Mouse (Mus musculus) adipocyte (in vitro differentiated cells): ENCODE results near the gene Brinp1.

Experiments
- DNase-seq: peaks from one replicate; pipeline ENCODE4 v3.0.0-alpha.2; 2016; ENCODE audit warnings: low spot score

Brinp1 gene

GRCm38 (mm10) chr4:68954322-68954901 lies at the start of gene Brinp1:
TSS of gene Brinp1 (minus strand) at chr4:68954397.
- no peak for DNase-seq

- no peak for DNase-seq
These were observed 3.1 kb upstream of the Brinp1 start for GRCm38 (mm10) chr4:68957265-68957664.

DNA sequence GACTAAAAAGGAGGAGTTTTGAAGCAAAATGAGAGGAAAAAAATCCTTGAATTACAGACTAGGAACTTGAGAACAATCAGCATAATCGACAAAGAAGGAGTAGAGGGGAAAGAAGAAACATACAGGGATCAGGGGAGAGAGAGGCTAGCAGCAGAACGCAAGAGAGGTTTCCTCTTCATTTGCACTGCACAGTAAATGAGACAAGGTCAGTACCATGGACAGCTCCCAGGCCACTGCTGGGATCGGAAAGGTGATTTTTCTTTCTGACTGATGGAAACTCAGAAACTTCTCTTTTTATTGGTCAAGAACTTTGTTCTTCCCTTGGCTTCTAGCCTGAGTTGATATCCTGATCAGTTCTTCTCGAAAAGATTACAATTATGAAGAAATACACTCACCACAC lies 1.4 kb upstream of the Brinp1 start:
- DNase-seq, result peak; percentile 22

GRCm38 (mm10) chr4:68953667-68954321 lies 403 bp downstream of the Brinp1 start:
- no peak for DNase-seq

GRCm38 (mm10) chr4:68953131-68953551 lies 1.1 kb downstream of the Brinp1 start:
- no peak for DNase-seq

- no peak for DNase-seq
These were observed 3.6 kb downstream of the Brinp1 start for GRCm38 (mm10) chr4:68950556-68950955.

DNA sequence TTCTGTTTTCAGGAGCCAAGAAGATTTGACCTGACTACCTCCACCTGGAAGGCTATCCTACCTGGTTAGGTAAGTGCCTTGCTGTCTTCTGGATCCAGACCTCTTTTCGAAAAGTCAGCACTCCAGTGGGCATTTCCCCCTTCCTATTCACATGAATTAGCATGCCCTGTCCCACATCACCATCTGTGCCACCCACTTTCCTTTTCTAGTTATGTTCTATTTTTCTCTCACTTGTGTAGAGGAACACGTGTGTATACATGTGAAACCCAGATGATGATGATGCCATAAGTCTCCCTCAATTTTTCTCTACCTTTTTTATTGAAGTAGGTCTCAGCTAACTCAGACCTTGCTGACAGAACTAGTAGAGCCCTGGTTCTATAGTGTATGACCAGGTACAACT lies 11.3 kb downstream of the Brinp1 start:
- DNase-seq, result no peak

DNA sequence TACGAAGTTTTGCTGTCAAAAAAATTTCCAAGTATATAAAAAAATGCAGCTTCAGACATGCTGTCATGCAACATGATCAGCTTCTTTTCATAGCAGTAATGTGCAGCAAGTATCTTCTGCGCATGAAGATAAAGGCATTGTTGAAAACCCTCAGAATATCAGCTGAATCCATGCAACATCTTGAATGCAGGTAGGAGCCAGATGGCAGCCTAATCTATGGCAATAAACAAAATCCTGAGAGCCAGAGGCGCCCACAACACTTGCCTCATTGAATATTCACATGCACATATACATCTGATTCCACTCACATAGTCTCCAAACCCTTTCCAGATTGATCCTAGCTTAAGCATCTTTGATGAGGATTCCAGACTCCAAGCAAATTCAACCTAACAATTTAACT lies 24.2 kb downstream of the Brinp1 start:
- DNase-seq, result no peak

GRCm38 (mm10) chr4:68926091-68926490 lies 28.1 kb downstream of the Brinp1 start:
- no peak for DNase-seq

DNA sequence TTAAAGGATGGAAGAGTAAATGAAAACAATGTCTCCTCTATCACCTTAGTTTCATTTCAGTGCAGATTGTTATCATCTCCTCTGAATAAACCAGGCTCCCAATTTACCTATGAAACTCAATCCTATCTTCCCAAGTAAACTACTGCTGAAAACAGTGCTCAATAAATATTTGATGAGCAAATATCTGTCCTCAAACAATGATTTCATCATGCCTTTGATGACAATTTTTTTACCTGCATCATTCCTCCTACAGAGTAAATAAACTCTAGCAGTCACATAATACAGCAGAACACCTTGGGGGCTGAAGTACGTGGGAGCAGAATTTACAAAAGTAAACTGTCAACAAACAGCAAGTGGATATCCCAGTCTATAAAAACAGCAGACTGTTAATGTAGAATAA lies 31.3 kb downstream of the Brinp1 start:
- DNase-seq, result no peak

DNA sequence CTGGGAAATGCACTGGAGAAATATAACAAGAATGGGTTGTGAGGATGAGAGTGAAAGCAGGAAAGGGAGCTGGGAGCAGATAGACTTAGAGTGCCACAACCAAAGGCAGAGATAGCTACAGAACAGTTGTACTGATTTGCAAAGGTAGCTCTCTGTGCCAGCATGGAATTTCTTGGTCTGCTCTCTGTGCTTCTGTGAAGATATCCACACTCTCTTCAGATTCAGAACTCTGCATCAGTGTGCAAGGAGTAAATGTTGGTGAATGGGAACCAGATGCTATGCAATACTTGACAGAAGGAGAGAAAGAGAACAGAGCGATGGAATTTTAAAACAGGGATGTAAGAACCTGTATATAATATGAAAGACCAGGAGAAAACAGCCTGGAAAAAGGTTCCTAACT lies 31.7 kb downstream of the Brinp1 start:
- DNase-seq, result no peak

GRCm38 (mm10) chr4:68920127-68920526 lies 34.1 kb downstream of the Brinp1 start:
- DNase-seq, result no peak

DNA sequence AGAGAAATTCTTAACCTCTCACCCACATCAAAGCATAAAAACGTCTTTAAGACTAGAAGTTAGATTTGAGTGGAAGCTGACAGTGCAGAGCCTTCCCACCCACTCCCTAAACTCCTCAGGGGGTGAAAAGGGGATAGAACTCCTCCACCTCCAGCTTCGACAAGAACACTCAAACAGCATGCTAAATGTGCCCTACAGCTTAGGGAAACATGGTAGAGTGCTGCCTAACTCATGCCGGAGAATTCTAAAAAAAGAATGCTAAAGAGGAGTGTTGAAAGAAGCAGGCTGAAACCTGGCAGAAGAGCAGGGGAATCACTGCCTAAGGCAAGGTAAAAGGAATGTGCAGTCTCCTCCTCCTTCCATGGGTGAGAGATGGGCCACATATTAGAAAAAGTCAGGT lies 43.3 kb downstream of the Brinp1 start:
- DNase-seq, result no peak

GRCm38 (mm10) chr4:68906417-68907210 lies 47.6 kb downstream of the Brinp1 start:
- no peak for DNase-seq

GRCm38 (mm10) chr4:68890526-68890925 lies 63.7 kb downstream of the Brinp1 start:
- no peak for DNase-seq

- DNase-seq, result no peak
These were observed 67.9 kb downstream of the Brinp1 start for GRCm38 (mm10) chr4:68886276-68886675.

DNA sequence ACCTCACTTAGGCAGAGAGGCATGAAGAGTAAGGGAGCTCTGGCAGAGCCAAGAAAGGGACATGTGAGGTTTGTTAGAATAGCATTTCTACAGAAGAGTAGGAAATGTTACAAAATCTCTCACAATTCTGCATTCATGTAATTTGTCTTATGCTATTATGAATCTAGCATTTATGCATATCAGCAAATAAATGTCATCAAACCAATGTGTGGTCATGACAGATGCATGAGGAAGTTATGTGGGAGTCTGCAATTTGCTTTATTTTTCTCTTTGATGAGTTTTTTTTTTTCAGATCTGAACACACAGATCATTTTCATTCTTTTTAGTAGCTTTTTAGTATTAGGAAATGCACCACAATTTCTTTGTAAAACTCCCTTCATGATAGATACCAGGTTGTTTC lies 82.2 kb downstream of the Brinp1 start:
- no peak for DNase-seq

GRCm38 (mm10) chr4:68865135-68865767 lies 88.9 kb downstream of the Brinp1 start:
- no peak for DNase-seq

DNA sequence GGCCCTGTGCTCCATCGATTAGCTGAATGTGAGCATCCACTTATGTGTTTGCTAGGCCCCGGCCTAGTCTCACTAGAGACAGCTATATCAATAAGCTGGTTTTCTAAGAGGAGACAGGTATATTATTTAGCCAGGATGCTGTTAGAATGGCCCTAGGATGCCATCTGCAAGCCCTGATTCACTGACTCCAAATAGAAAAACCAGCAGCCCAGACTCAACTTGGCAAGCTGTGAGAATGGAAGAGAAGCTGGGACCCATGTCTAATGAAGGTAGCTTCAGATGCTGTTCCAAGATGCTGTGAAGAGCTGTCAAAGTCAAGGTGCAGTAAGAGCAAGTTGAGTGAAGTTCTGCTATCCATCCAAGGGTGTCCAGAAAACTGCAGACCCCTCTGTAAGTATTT lies 89.5 kb downstream of the Brinp1 start:
- DNase-seq, result no peak

- peak; percentile 3 for DNase-seq
These were observed 97.3 kb downstream of the Brinp1 start for GRCm38 (mm10) chr4:68856868-68857267.

DNA sequence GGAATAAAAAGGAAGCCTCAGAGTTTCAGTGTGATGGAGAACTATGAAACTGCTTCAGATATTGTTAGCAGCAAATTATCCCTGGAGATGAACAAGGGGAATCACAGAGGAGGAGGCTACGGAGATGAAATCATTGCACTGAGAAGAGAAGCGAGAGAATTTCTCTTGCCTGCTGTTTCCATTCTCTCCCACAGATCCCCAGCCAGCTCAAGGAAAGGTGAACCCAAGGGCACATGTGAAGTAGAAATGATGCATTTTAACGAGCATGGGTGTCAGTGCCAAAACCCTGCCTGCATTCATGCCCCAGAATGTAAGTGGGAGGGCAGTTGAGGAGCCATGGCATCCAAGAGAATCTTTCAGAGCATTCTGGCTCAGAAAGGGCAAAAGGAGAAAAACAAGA lies 104.5 kb downstream of the Brinp1 start:
- DNase-seq, result no peak

DNA sequence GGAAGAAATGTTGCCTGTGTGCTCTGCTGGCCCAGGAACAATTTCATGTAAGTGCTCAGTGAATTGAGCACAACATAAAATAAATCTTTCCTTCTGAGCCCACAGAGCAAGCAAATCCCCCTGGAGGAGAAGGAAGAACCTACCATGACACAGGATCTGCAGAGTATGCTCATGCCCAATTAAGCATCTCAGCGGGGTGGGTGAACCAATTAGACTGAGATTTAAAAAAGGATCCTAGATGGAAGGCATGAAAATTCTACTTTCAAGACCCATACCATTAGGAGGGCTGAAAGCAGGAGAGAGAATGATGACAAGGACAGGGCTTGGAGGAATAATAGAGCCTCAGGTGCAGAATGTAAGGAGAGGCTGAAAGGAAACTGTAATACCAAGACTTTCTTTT lies 107.2 kb downstream of the Brinp1 start:
- DNase-seq, result no peak

DNA sequence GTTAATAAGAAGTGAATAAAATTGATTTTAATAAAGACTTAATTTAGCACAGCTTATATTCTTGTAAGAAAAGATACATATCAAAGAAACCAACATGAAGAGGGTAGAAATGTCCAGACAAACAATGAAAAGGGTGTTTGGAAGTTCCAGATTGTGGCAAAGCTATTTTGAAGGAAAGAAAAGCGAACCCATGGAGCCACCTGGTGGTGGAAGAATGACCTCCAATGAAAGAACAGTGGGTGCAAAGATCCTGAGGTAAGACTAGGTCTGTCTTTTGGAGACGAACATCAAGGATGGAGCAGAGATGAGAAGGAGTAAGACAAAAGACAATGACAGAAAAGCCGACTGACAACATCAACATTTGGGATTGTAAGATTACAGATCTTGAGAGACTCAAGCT lies 108.2 kb downstream of the Brinp1 start:
- peak; percentile 7 for DNase-seq
